Mouse (Mus musculus) liver, embryonic 11.5 days (tissue): Measurements from ENCODE around the gene Kcnip1. TPM values are rescaled to one million over a fixed set of nuclear protein-coding genes. Genes with fewer than 3 reads are reported as not detected.

Source experiments
- ATAC-seq: fragments of 200-750 bp; cut with Nextera tagmentation; replicated peaks from 2 replicates; pipeline ENCODE4 v1.8.0; 2017; ENCODE audit warnings: moderate number of reproducible peaks, mild to moderate bottlenecking, moderate TSS enrichment, moderate library complexity; ENCODE audit not compliant: low FRiP score
- DNase-seq: peaks from one replicate; pipeline ENCODE4 v3.0.0-alpha.2; 2017; ENCODE audit warnings: low spot score
- H3K27ac ChIP-seq: fragments of 300-500 bp; sonication (generic); 2 replicates; pipeline ENCODE4 v1.5.1; 2014; ENCODE audit warnings: mild to moderate bottlenecking, low read depth, low read length, control low read depth
- H3K27me3 ChIP-seq: fragments of 300-500 bp; sonication (generic); replicated peaks from 2 replicates; pipeline ENCODE4 v1.6.1; 2014; ENCODE audit warnings: low read length, mixed read lengths; ENCODE audit not compliant: control insufficient read depth, insufficient read depth
- H3K36me3 ChIP-seq: fragments of 300-500 bp; sonication (generic); 2 replicates; pipeline ENCODE4 v1.6.1; 2014; ENCODE audit warnings: mild to moderate bottlenecking, low read length, moderate library complexity, mixed read lengths; ENCODE audit not compliant: control insufficient read depth, insufficient read depth
- H3K4me1 ChIP-seq: fragments of 300-500 bp; sonication (generic); replicated peaks from 2 replicates; pipeline ENCODE4 v1.6.1; 2014; ENCODE audit warnings: low read length, mixed read lengths; ENCODE audit not compliant: control insufficient read depth, insufficient read depth
- H3K4me2 ChIP-seq: fragments of 300-500 bp; sonication (generic); 2 replicates; pipeline ENCODE4 v1.6.1; 2014; ENCODE audit warnings: mild to moderate bottlenecking, control low read depth, moderate library complexity
- H3K4me3 ChIP-seq: fragments of 300-500 bp; sonication (generic); 2 replicates; pipeline ENCODE4 v1.5.1; 2014; ENCODE audit warnings: low read depth, low read length, control low read depth
- H3K9ac ChIP-seq: fragments of 300-500 bp; sonication (generic); 2 replicates; pipeline ENCODE4 v1.6.1; 2014; ENCODE audit warnings: low read depth, low read length, control low read depth
- H3K9me3 ChIP-seq: fragments of 300-500 bp; sonication (generic); 2 replicates; pipeline ENCODE4 v1.6.1; 2016; ENCODE audit warnings: low read length, inconsistent platforms, mixed read lengths; ENCODE audit not compliant: control insufficient read depth
- WGBS: fragments of 180-500 bp; shearing (Covaris S2); extraction: QIAGEN DNeasy Blood & Tissue Kit; methylation state at CpG from one replicate; pipeline ENCODE4 v1.1.7; 2014; 5-methylcytosine and 5-hydroxymethylcytosine counted together
- polyA plus RNA-seq: library from polyadenylated mRNA; unstranded; fragments of >200 nt; fragmentation: Nextera tagmentation; extraction: Ambion mirVana; gene quantifications from 2 replicates; pipeline ENCODE4 v1.2.1, GENCODE M21; 2014

Gene Kcnip1
- polyA plus RNA-seq, 1 experiment from 2014 or later: 1.2 TPM

- H3K4me1 ChIP-seq: no peaks in the 10 kb centered on the region
- no peak overlapping the region for H3K4me2 ChIP-seq
- no peaks in the 10 kb centered on the region for H3K36me3 ChIP-seq
- no peaks in the 10 kb centered on the region for H3K27me3 ChIP-seq
- H3K9ac ChIP-seq: no peak overlapping the region
- H3K9me3 ChIP-seq: no peaks in the 10 kb centered on the region
- no peak overlapping the region for H3K4me3 ChIP-seq
- 72% methylated on average over 14 of the region's 14 CpGs for whole genome bisulfite sequencing
- ATAC-seq (no peak), DNase-seq (no peak)
- H3K27ac ChIP-seq: no peak overlapping the region
These were observed 18.5 kb downstream of the Kcnip1 start for GRCm38 (mm10) chr11:33974341-33975040.

GRCm38 (mm10) chr11:33972114-33972513, 20.8 kb downstream of the Kcnip1 start:
- WGBS: 82% methylated on average over 7 of the region's 7 CpGs
- Histone ChIP-seq H3K9ac (no peak overlapping the region), H3K27ac (no peak overlapping the region), H3K27me3 (peaks cover 2% of the 10 kb centered on the region; the same call in 1 of the 2 replicates), H3K36me3 (no peaks in the 10 kb centered on the region), H3K4me3 (no peak overlapping the region), H3K4me1 (no peaks in the 10 kb centered on the region), H3K9me3 (no peaks in the 10 kb centered on the region), H3K4me2 (no peak overlapping the region)
- ATAC-seq (no peak), DNase-seq (no peak)

GRCm38 (mm10) chr11:33969199-33969598, 23.8 kb downstream of the Kcnip1 start:
- Histone ChIP-seq H3K9ac (no peak overlapping the region), H3K9me3 (no peaks in the 10 kb centered on the region), H3K27ac (no peak overlapping the region), H3K4me3 (no peak overlapping the region), H3K36me3 (no peaks in the 10 kb centered on the region), H3K4me2 (no peak overlapping the region), H3K4me1 (no peaks in the 10 kb centered on the region), H3K27me3 (peaks cover 2% of the 10 kb centered on the region; the same call in 1 of the 2 replicates)
- ATAC-seq (no peak), DNase-seq (no peak)
- WGBS: 62% methylated on average over 3 of the region's 3 CpGs

GRCm38 (mm10) chr11:33967708-33968107, 25.2 kb downstream of the Kcnip1 start:
- Histone ChIP-seq H3K36me3 (no peaks in the 10 kb centered on the region), H3K9ac (no peak overlapping the region), H3K9me3 (no peaks in the 10 kb centered on the region), H3K4me1 (peaks cover 3% of the 10 kb centered on the region; the same call in 1 of the 2 replicates), H3K4me3 (no peak overlapping the region), H3K27me3 (peaks cover 2% of the 10 kb centered on the region; the same call in 1 of the 2 replicates), H3K27ac (no peak overlapping the region), H3K4me2 (no peak overlapping the region)
- no peak for DNase-seq
- 0 out of 2 replicates have a peak, but pooled peaks have one; percentile 18 for ATAC-seq
- 40% methylated on average over 4 of the region's 4 CpGs for WGBS

GRCm38 (mm10) chr11:33965380-33965779, 27.6 kb downstream of the Kcnip1 start:
- H3K4me2 ChIP-seq: no peak overlapping the region
- H3K36me3 ChIP-seq: no peaks in the 10 kb centered on the region
- H3K27ac ChIP-seq: no peak overlapping the region
- no peak for ATAC-seq
- 48% methylated on average over 2 of the region's 2 CpGs for WGBS
- no peak overlapping the region for H3K9ac ChIP-seq
- no peak for DNase-seq
- H3K27me3 ChIP-seq: peaks cover 2% of the 10 kb centered on the region; the same call in 1 of the 2 replicates
- peaks cover 3% of the 10 kb centered on the region; the same call in 1 of the 2 replicates for H3K4me1 ChIP-seq
- no peak overlapping the region for H3K4me3 ChIP-seq
- H3K9me3 ChIP-seq: no peaks in the 10 kb centered on the region

GRCm38 (mm10) chr11:33962688-33963407, 30.1 kb downstream of the Kcnip1 start, which contains the start of gene Kcnmb1:
Kcnmb1 (plus strand) TSS chr11:33963013.
- Histone ChIP-seq H3K4me3 (no peak within 1 kb of the TSS), H3K4me1 (peaks cover 3% of the 10 kb centered on the region; the same call in 1 of the 2 replicates), H3K4me2 (no peak within 1 kb of the TSS), H3K27me3 (no peaks in the 10 kb centered on the region), H3K36me3 (no peaks in the 10 kb centered on the region), H3K9ac (no peak within 1 kb of the TSS), H3K27ac (no peak within 1 kb of the TSS), H3K9me3 (no peaks in the 10 kb centered on the region)
- 32% methylated on average over 6 of the region's 6 CpGs for WGBS
- DNase-seq (no peak), ATAC-seq (no peak)

GRCm38 (mm10) chr11:33962178-33962577, 30.8 kb downstream of the Kcnip1 start:
- 0 out of 2 replicates have a peak, but pooled peaks cover 2% of the 10 kb centered on the region for H3K27me3 ChIP-seq
- WGBS: 38% methylated on average over 7 of the region's 7 CpGs
- H3K36me3 ChIP-seq: no peaks in the 10 kb centered on the region
- no peak overlapping the region for H3K27ac ChIP-seq
- H3K4me3 ChIP-seq: no peak overlapping the region
- no peak overlapping the region for H3K9ac ChIP-seq
- DNase-seq: no peak
- H3K4me2 ChIP-seq: no peak overlapping the region
- H3K9me3 ChIP-seq: no peaks in the 10 kb centered on the region
- ATAC-seq: no peak
- peaks cover 3% of the 10 kb centered on the region; the same call in 1 of the 2 replicates for H3K4me1 ChIP-seq

- Histone ChIP-seq H3K27ac (no peak overlapping the region), H3K36me3 (no peaks in the 10 kb centered on the region), H3K9ac (no peak overlapping the region), H3K4me2 (no peak overlapping the region), H3K27me3 (0 out of 2 replicates have a peak, but pooled peaks cover 2% of the 10 kb centered on the region), H3K4me1 (peaks cover 3% of the 10 kb centered on the region; the same call in 1 of the 2 replicates), H3K9me3 (no peaks in the 10 kb centered on the region), H3K4me3 (no peak overlapping the region)
- WGBS: 70% methylated on average over 8 of the region's 8 CpGs
- no peak for DNase-seq
- ATAC-seq: no peak
These were observed 34.2 kb downstream of the Kcnip1 start for GRCm38 (mm10) chr11:33958713-33959112.
